Mouse (Mus musculus) heart, embryonic 11.5 days (tissue): Measurements from ENCODE around the gene Glis3. TPM values are rescaled to one million over a fixed set of nuclear protein-coding genes. Genes with fewer than 3 reads are reported as not detected.

Experiments used
- ATAC-seq: fragments of 200-750 bp; cut with Nextera tagmentation; replicated peaks from 2 replicates; pipeline ENCODE4 v1.8.0; 2017; ENCODE audit warnings: moderate library complexity; ENCODE audit not compliant: insufficient number of reproducible peaks, low FRiP score, low TSS enrichment
- H3K27ac ChIP-seq: fragments of 300-500 bp; sonication (generic); 2 replicates; pipeline ENCODE4 v1.5.1; 2014; ENCODE audit warnings: mild to moderate bottlenecking, low read depth, low read length
- H3K27me3 ChIP-seq: fragments of 300-500 bp; sonication (generic); 2 replicates; pipeline ENCODE4 v1.6.1; 2014; ENCODE audit warnings: mild to moderate bottlenecking, low read length, mixed read lengths; ENCODE audit not compliant: control insufficient read depth, insufficient read depth
- H3K36me3 ChIP-seq: fragments of 300-500 bp; sonication (generic); 2 replicates; pipeline ENCODE4 v1.6.1; 2014; ENCODE audit warnings: mild to moderate bottlenecking, low read length, moderate library complexity, mixed read lengths; ENCODE audit not compliant: control insufficient read depth, insufficient read depth
- H3K4me1 ChIP-seq: fragments of 300-500 bp; sonication (generic); 2 replicates; pipeline ENCODE4 v1.6.1; 2014; ENCODE audit warnings: low read length; ENCODE audit not compliant: control insufficient read depth, insufficient read depth
- H3K4me2 ChIP-seq: fragments of 300-500 bp; sonication (generic); 2 replicates; pipeline ENCODE4 v1.6.1; 2014; ENCODE audit warnings: mild to moderate bottlenecking, moderate library complexity
- H3K4me3 ChIP-seq: fragments of 300-500 bp; sonication (generic); 2 replicates; pipeline ENCODE4 v1.5.1; 2014; ENCODE audit warnings: low read depth, low read length
- H3K9ac ChIP-seq: fragments of 300-500 bp; sonication (generic); 2 replicates; pipeline ENCODE4 v1.6.1; 2014; ENCODE audit warnings: mild to moderate bottlenecking, low read depth, low read length, moderate library complexity
- H3K9me3 ChIP-seq: fragments of 300-500 bp; sonication (generic); replicated peaks from 2 replicates; pipeline ENCODE4 v1.6.1; 2016; ENCODE audit warnings: low read length; ENCODE audit not compliant: control insufficient read depth
- WGBS: fragments of 180-500 bp; shearing (Covaris S2); extraction: QIAGEN DNeasy Blood & Tissue Kit; methylation state at CpG from one replicate; pipeline ENCODE4 v1.1.7; 2014; ENCODE audit not compliant: insufficient replicate concordance; 5-methylcytosine and 5-hydroxymethylcytosine counted together
- polyA plus RNA-seq: library from polyadenylated mRNA; unstranded; fragments of >200 nt; fragmentation: Nextera tagmentation; extraction: Ambion mirVana; gene quantifications from 2 replicates; pipeline ENCODE4 v1.2.1, GENCODE M21; 2014

Glis3 gene
- polyA plus RNA-seq, 1 experiment from 2014 or later: 1.3 TPM

GRCm38 (mm10) chr19:28381441-28381840, 298.4 kb downstream of the Glis3 start:
- Histone ChIP-seq H3K9me3 (no peaks in the 10 kb centered on the region), H3K36me3 (no peaks in the 10 kb centered on the region), H3K27ac (no peak overlapping the region), H3K4me1 (no peaks in the 10 kb centered on the region), H3K4me3 (no peak overlapping the region), H3K4me2 (no peak overlapping the region), H3K27me3 (no peaks in the 10 kb centered on the region; the same call in 1 of the 2 replicates), H3K9ac (no peak overlapping the region)
- 78% methylated on average over 9 of the region's 9 CpGs for WGBS
- no peak for ATAC-seq

GRCm38 (mm10) chr19:28380691-28381262, 299.1 kb downstream of the Glis3 start:
- ATAC-seq: no peak
- no peaks in the 10 kb centered on the region; the same call in 1 of the 2 replicates for H3K27me3 ChIP-seq
- no peak overlapping the region for H3K9ac ChIP-seq
- no peaks in the 10 kb centered on the region for H3K4me1 ChIP-seq
- H3K4me3 ChIP-seq: no peak overlapping the region
- 62% methylated on average over 9 of the region's 9 CpGs for WGBS
- no peaks in the 10 kb centered on the region for H3K36me3 ChIP-seq
- H3K27ac ChIP-seq: no peak overlapping the region
- no peaks in the 10 kb centered on the region for H3K9me3 ChIP-seq
- no peak overlapping the region for H3K4me2 ChIP-seq

GRCm38 (mm10) chr19:28377788-28378295, 302.0 kb downstream of the Glis3 start:
- H3K27ac ChIP-seq: no peak overlapping the region
- 85% methylated on average over 5 of the region's 5 CpGs for WGBS
- H3K36me3 ChIP-seq: no peaks in the 10 kb centered on the region
- no peak overlapping the region for H3K9ac ChIP-seq
- H3K4me3 ChIP-seq: no peak overlapping the region
- no peaks in the 10 kb centered on the region for H3K9me3 ChIP-seq
- ATAC-seq: no peak
- no peak overlapping the region for H3K4me2 ChIP-seq
- no peaks in the 10 kb centered on the region; the same call in 1 of the 2 replicates for H3K27me3 ChIP-seq
- H3K4me1 ChIP-seq: no peaks in the 10 kb centered on the region

- Histone ChIP-seq H3K36me3 (no peaks in the 10 kb centered on the region), H3K9ac (no peak overlapping the region), H3K9me3 (no peaks in the 10 kb centered on the region), H3K4me2 (no peak overlapping the region), H3K27me3 (no peaks in the 10 kb centered on the region), H3K4me3 (no peak overlapping the region), H3K4me1 (no peaks in the 10 kb centered on the region), H3K27ac (no peak overlapping the region)
- 83% methylated on average over 1 of the region's 1 CpGs for WGBS
- no peak for ATAC-seq
Observed at GRCm38 (mm10) chr19:28376401-28376800, 303.5 kb downstream of the Glis3 start.

GRCm38 (mm10) chr19:28375746-28376145, 304.1 kb downstream of the Glis3 start:
- H3K9me3 ChIP-seq: no peaks in the 10 kb centered on the region
- no peak for ATAC-seq
- no peak overlapping the region for H3K4me2 ChIP-seq
- H3K4me1 ChIP-seq: no peaks in the 10 kb centered on the region
- H3K4me3 ChIP-seq: no peak overlapping the region
- H3K27me3 ChIP-seq: no peaks in the 10 kb centered on the region
- 83% methylated on average over 2 of the region's 2 CpGs for WGBS
- no peak overlapping the region for H3K27ac ChIP-seq
- H3K9ac ChIP-seq: no peak overlapping the region
- H3K36me3 ChIP-seq: no peaks in the 10 kb centered on the region

- no peaks in the 10 kb centered on the region for H3K4me1 ChIP-seq
- no peaks in the 10 kb centered on the region for H3K9me3 ChIP-seq
- no peak overlapping the region for H3K27ac ChIP-seq
- no peak overlapping the region for H3K4me3 ChIP-seq
- no peak overlapping the region for H3K9ac ChIP-seq
- WGBS: 66% methylated on average over 2 of the region's 2 CpGs
- H3K27me3 ChIP-seq: no peaks in the 10 kb centered on the region
- H3K4me2 ChIP-seq: no peak overlapping the region
- no peaks in the 10 kb centered on the region for H3K36me3 ChIP-seq
- ATAC-seq: no peak
Observed at GRCm38 (mm10) chr19:28374524-28374923, 305.4 kb downstream of the Glis3 start.

GRCm38 (mm10) chr19:28368215-28368614, 311.7 kb downstream of the Glis3 start:
- Histone ChIP-seq H3K27ac (no peak overlapping the region), H3K27me3 (no peaks in the 10 kb centered on the region), H3K9me3 (no peaks in the 10 kb centered on the region), H3K4me1 (no peaks in the 10 kb centered on the region), H3K4me3 (no peak overlapping the region), H3K36me3 (no peaks in the 10 kb centered on the region), H3K9ac (no peak overlapping the region), H3K4me2 (no peak overlapping the region)
- ATAC-seq: no peak
- 72% methylated on average over 4 of the region's 4 CpGs for WGBS

GRCm38 (mm10) chr19:28367274-28367673, 312.6 kb downstream of the Glis3 start:
- H3K9me3 ChIP-seq: no peaks in the 10 kb centered on the region
- H3K36me3 ChIP-seq: no peaks in the 10 kb centered on the region
- H3K27ac ChIP-seq: no peak overlapping the region
- no peak overlapping the region for H3K4me2 ChIP-seq
- WGBS: 75% methylated on average over 6 of the region's 6 CpGs
- H3K27me3 ChIP-seq: no peaks in the 10 kb centered on the region
- no peaks in the 10 kb centered on the region for H3K4me1 ChIP-seq
- ATAC-seq: no peak
- no peak overlapping the region for H3K4me3 ChIP-seq
- no peak overlapping the region for H3K9ac ChIP-seq

- Histone ChIP-seq H3K27me3 (no peaks in the 10 kb centered on the region), H3K4me1 (no peaks in the 10 kb centered on the region), H3K4me2 (no peak overlapping the region), H3K27ac (no peak overlapping the region), H3K9me3 (no peaks in the 10 kb centered on the region), H3K9ac (no peak overlapping the region), H3K4me3 (no peak overlapping the region), H3K36me3 (no peaks in the 10 kb centered on the region)
- 93% methylated on average over 1 of the region's 1 CpGs for WGBS
- no peak for ATAC-seq
Observed at GRCm38 (mm10) chr19:28366766-28367165, 313.1 kb downstream of the Glis3 start.
